Mouse (Mus musculus) embryonic facial prominence, embryonic 14.5 days (tissue): ENCODE measurements at regions not wholly inside any gene's neighbourhood (a gene's known extent, or its start where the extent isn't known, plus 50 kb on each side); places are given as distances from the start of the nearest gene placed in this dataset.

Source experiments
- ATAC-seq: fragments of 200-750 bp; cut with Nextera tagmentation; 2 replicates; pipeline ENCODE4 v1.8.0; 2017; ENCODE audit warnings: low read depth, moderate number of reproducible peaks, moderate TSS enrichment
- DNase-seq: peaks from one replicate; pipeline ENCODE4 v3.0.0-alpha.2; 2015; ENCODE audit warnings: low spot score
- H3K27ac ChIP-seq: fragments of 300-500 bp; sonication (generic); replicated peaks from 2 replicates; pipeline ENCODE4 v1.5.1; 2014; ENCODE audit warnings: low read depth, mild to moderate bottlenecking, low read length, moderate library complexity
- H3K27me3 ChIP-seq: fragments of 300-500 bp; sonication (generic); replicated peaks from 2 replicates; pipeline ENCODE4 v1.6.1; 2014; ENCODE audit warnings: low read length; ENCODE audit not compliant: control insufficient read depth, insufficient read depth
- H3K36me3 ChIP-seq: fragments of 300-500 bp; sonication (generic); 2 replicates; pipeline ENCODE4 v1.6.1; 2014; ENCODE audit warnings: low read length, mixed read lengths; ENCODE audit not compliant: control insufficient read depth, insufficient read depth
- H3K4me1 ChIP-seq: fragments of 300-500 bp; sonication (generic); 2 replicates; pipeline ENCODE4 v1.6.1; 2014; ENCODE audit warnings: antibody characterized with exemption, low read length; ENCODE audit not compliant: control insufficient read depth, insufficient read depth
- H3K4me2 ChIP-seq: fragments of 300-500 bp; sonication (generic); 2 replicates; pipeline ENCODE4 v1.6.1; 2014; ENCODE audit warnings: low read depth, mild to moderate bottlenecking, low read length, moderate library complexity, mixed read lengths
- H3K4me3 ChIP-seq: fragments of 300-500 bp; sonication (generic); 2 replicates; pipeline ENCODE4 v1.5.1; 2014; ENCODE audit warnings: low read depth, mild to moderate bottlenecking, low read length
- H3K9ac ChIP-seq: fragments of 300-500 bp; sonication (generic); 2 replicates; pipeline ENCODE4 v1.6.1; 2014; ENCODE audit warnings: low read depth, mild to moderate bottlenecking, low read length, moderate library complexity, mixed read lengths
- H3K9me3 ChIP-seq: fragments of 300-500 bp; sonication (generic); 2 replicates; pipeline ENCODE4 v1.6.1; 2016; ENCODE audit warnings: low read length; ENCODE audit not compliant: control insufficient read depth
- WGBS: fragments of 180-500 bp; shearing (Covaris S2); extraction: QIAGEN DNeasy Blood & Tissue Kit; methylation state at CpG from one replicate; pipeline ENCODE4 v1.1.7; 2014; 5-methylcytosine and 5-hydroxymethylcytosine counted together

DNA sequence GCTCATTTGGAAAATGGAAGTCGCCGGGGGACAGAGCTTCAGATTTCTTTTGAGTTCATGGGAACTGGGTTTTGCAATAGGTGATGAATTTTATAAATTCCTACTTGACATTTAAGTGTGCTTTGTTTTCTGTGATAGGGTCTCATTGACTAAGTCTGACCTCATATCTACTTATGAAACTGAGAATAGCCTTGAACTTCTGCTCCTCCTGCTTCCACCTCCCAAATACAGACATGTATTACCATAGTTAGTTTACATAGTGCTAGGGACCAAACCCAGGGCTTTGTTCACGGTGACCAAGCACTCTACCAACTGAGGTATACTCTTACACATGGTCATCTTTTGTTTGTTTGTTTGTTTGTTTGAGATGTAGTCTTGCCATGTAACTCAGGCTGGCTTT is 77.8 kb downstream of the Tmsb4x start:
- ATAC-seq (no peak), DNase-seq (no peak)
- H3K4me2 ChIP-seq = no peak overlapping the region
- H3K9me3 ChIP-seq = no peaks in the 10 kb centered on the region
- H3K4me3 ChIP-seq = no peak overlapping the region
- peaks cover 21% of the 10 kb centered on the region for H3K27me3 ChIP-seq
- 84% methylated on average over 3 of the region's 3 CpGs for WGBS
- H3K27ac ChIP-seq = no peak overlapping the region
- no peaks in the 10 kb centered on the region for H3K4me1 ChIP-seq
- no peak overlapping the region for H3K9ac ChIP-seq
- H3K36me3 ChIP-seq = no peaks in the 10 kb centered on the region

DNA sequence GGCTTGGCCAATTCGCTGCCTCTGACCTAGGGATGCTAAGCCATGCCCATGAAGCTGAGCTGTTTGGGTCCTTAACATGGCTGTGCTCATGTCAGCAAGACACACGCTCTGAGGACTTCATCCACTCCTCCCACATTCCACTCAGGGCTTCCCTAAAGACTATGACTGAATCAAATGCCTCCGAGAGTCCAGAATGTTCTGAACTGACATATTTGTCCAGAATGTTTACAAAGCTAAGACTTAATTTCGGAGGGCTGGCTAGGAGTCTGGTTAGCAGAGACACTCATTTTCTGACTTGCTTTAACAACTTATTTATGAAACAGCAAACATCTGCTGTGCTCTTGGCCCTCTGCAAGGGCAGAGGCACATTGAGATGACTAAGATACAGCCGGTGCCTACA is 78.5 kb downstream of the Tmsb4x start:
- H3K27me3 ChIP-seq = peaks cover 15% of the 10 kb centered on the region
- no peak overlapping the region for H3K27ac ChIP-seq

DNA sequence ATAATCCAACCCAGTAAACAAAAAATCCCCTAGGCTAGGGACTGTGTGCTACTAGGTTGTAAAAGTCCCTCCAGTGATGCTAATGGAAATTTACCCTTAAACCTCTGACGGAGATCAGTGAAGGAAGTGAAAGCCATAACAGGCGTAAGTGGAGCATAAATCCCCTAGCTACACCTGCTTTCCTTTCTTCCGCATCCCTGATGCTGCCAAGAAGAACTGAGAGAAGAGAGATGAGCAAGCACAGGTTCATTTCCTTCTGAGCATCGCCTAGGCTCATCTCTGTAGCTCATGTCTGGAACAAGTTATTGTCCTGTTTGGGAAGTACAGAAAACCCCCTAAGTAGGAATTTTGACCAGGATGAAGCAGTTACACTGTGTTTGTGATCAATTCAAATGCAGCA is 89.8 kb downstream of the Tmsb4x start:
- Histone ChIP-seq H3K4me1 (no peaks in the 10 kb centered on the region), H3K36me3 (no peaks in the 10 kb centered on the region), H3K4me3 (no peak overlapping the region), H3K27ac (no peak overlapping the region), H3K4me2 (no peak overlapping the region), H3K9me3 (no peaks in the 10 kb centered on the region), H3K27me3 (peaks cover 26% of the 10 kb centered on the region), H3K9ac (no peak overlapping the region)
- no peak for ATAC-seq
- DNase-seq = no peak
- WGBS = 75% methylated on average over 4 of the region's 4 CpGs

More for the DNA sequence above, 78.5 kb downstream of the Tmsb4x start:
- DNase-seq = no peak
- Histone ChIP-seq H3K4me3 (no peak overlapping the region), H3K9me3 (no peaks in the 10 kb centered on the region), H3K36me3 (no peaks in the 10 kb centered on the region), H3K4me2 (no peak overlapping the region), H3K4me1 (no peaks in the 10 kb centered on the region), H3K9ac (no peak overlapping the region)
- 64% methylated on average over 5 of the region's 5 CpGs for WGBS
- ATAC-seq = no peak

DNA sequence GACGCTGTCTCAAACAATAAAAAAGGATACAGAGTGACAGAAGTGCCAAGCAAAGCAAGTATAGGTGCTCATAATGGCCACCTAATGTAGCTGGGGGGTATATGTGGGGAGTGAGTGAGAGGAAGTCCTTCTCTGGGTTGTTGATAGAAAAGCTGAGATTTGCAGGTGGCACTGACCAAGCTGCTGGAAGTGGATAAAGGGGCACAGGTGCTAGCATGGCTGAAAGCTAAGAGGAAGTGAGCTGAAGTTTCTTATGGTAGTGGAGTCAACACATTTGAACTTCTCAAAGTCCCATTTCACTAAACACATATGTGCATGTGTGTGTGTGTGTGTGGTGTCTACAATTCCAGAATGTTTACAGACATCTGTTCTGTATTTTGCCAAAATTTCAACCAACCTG is 94.0 kb downstream of the Tmsb4x start:
- 79% methylated on average over 1 of the region's 1 CpGs for WGBS
- Histone ChIP-seq H3K9ac (no peak overlapping the region), H3K9me3 (no peaks in the 10 kb centered on the region), H3K27me3 (peaks cover 16% of the 10 kb centered on the region), H3K4me2 (no peak overlapping the region), H3K36me3 (no peaks in the 10 kb centered on the region), H3K4me3 (no peak overlapping the region), H3K27ac (no peak overlapping the region), H3K4me1 (no peaks in the 10 kb centered on the region)
- ATAC-seq = no peak
- no peak for DNase-seq

DNA sequence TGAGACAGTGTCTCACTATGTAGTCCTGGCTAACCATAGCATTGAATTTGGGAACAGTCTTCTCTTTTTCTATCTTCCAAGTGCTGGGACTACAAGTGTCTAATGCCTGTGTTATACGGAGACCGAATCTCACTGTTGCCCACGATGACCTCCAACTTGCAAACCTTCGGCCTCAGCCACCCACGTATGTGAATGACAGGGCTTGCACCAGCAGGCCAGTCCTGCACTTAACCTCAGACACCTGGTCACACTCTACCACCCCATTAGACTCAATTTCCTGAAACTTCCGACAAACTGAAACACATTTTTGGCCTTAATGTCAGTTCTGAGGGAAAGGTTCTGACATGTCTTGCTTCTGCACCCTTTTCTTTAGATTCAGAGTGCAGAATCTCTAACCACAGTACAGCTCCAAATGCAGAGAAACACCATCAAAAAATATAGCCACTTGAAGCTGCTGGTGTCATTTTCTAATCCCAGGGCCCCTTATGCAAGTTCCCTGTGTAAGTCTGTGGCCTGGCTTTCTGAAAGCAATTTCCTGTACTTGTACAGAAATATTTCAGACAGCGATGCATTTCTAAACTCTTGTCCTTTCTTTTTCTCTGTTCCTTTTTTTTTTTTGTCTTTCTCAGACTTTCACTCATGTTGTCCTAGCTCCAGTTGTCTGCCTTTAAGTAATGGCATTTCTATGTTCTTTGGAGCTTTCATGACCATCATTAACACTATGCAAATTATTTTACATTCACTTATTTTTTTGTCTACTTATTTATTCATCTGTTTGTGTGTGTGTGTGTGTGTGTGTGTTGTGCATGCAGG is 97.8 kb downstream of the Tmsb4x start:
- 63% methylated on average over 7 of the region's 7 CpGs for WGBS
- ATAC-seq = no peak

DNA sequence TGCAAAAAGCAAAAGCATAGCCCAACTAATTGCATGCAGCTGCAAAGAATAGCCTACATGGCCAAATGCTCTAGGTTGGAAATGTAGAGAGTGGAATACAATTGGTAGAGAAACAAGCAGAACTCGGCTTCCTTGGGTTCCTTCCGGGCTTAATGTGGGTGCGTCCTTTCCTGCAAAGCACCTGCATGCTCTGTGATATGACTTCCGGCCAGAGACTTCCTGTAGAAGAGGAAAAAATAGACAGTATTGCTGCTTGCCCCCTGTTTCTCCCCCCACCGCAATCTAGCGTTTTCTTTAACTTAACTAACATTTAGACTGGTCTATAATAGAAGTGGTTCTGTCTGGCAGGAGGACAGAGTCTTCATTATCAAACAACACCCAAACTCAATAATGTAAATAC is 100.8 kb downstream of the Tmsb4x start:
- H3K4me3 ChIP-seq = no peak overlapping the region
- H3K27ac ChIP-seq = no peak overlapping the region
- ATAC-seq (no peak), DNase-seq (no peak)
- H3K9ac ChIP-seq = no peak overlapping the region
- H3K9me3 ChIP-seq = no peaks in the 10 kb centered on the region
- peaks cover 11% of the 10 kb centered on the region; the same call in 1 of the 2 replicates for H3K27me3 ChIP-seq
- H3K4me1 ChIP-seq = 0 out of 2 replicates have a peak, but pooled peaks cover 4% of the 10 kb centered on the region
- no peak overlapping the region for H3K4me2 ChIP-seq
- H3K36me3 ChIP-seq = no peaks in the 10 kb centered on the region
- WGBS = 82% methylated on average over 6 of the region's 6 CpGs

More for the DNA sequence above, 97.8 kb downstream of the Tmsb4x start:
- Histone ChIP-seq H3K9me3 (no peaks in the 10 kb centered on the region), H3K4me1 (no peaks in the 10 kb centered on the region), H3K27me3 (peaks cover 8% of the 10 kb centered on the region), H3K4me3 (no peak overlapping the region), H3K9ac (no peak overlapping the region), H3K4me2 (no peak overlapping the region), H3K27ac (no peak overlapping the region), H3K36me3 (no peaks in the 10 kb centered on the region)
- no peak for DNase-seq

DNA sequence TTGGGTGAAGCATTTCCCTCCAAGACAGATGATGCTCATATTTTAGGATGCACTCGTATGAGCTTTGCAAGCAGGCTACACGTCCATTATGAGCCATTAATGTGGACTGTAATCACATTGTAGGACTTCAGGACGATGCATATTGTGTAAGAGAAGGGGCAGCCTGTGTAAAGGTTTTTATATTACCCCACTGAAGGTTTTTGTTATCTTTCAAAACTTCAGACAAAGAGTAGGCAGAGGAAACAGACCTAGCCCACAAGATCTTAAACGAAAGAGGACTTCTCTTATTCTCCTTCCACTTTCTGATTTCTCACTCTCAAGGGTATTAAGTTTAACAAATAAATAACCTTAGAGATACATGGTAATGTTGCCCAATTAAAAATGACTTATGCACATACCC is 101.6 kb downstream of the Tmsb4x start:
- ATAC-seq = no peak
- Histone ChIP-seq H3K27ac (no peak overlapping the region), H3K4me3 (no peak overlapping the region), H3K9me3 (no peaks in the 10 kb centered on the region), H3K4me2 (no peak overlapping the region), H3K9ac (no peak overlapping the region), H3K4me1 (0 out of 2 replicates have a peak, but pooled peaks cover 4% of the 10 kb centered on the region), H3K36me3 (no peaks in the 10 kb centered on the region), H3K27me3 (peaks cover 11% of the 10 kb centered on the region; the same call in 1 of the 2 replicates)
- WGBS = 87% methylated on average over 4 of the region's 4 CpGs
- DNase-seq = no peak

DNA sequence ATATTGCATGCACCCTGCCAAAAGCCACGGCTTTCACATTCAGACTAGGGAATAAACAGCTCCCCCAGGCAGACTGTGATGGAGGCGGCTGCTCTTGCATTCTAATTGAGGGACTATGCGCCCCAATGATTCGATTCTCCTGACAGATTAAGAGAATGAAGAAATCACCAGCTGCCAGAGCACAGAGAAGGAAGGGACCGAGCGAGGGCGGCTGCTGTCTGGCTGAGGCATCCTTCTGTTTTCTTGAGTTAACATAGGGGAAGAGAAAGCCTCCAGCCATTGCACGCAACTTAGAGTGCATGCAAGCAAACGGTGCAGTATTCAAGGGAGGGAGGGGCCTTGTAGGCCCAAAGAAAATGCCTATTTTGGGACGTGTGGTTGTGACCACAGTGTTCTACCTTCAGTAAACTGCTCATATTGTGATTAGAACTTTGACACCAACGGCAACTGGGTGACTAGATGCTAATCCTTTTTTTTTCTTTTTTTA is 103.1 kb downstream of the Tmsb4x start:
- DNase-seq (no peak), ATAC-seq (no peak)
- no peak overlapping the region for H3K4me2 ChIP-seq
- WGBS = 58% methylated on average over 11 of the region's 11 CpGs
- H3K4me3 ChIP-seq = no peak overlapping the region
- no peaks in the 10 kb centered on the region for H3K36me3 ChIP-seq
- no peaks in the 10 kb centered on the region for H3K9me3 ChIP-seq
- H3K27me3 ChIP-seq = peaks cover 11% of the 10 kb centered on the region; the same call in 1 of the 2 replicates
- H3K27ac ChIP-seq = no peak overlapping the region
- H3K9ac ChIP-seq = no peak overlapping the region
- H3K4me1 ChIP-seq = 0 out of 2 replicates have a peak, but pooled peaks cover 4% of the 10 kb centered on the region

DNA sequence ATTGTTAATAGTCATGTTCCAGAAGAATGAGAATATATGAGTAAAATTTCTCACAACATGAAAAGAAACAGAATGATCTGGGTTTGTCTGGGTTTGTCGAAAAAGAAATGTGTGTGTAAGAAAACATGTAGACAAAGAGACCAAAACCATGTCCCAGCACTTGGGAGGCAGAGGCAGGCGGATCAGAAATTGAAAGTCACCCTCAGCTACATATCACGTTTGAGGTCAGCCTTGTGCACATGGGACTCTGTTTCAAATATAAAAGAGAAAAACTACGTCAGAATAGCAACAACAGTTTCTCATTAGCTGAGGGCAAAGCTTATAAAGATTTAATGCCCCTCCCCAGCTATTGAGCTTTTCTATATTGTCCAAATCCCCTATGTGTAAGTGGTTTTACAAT is 103.8 kb downstream of the Tmsb4x start:
- no peak overlapping the region for H3K4me2 ChIP-seq
- no peak overlapping the region for H3K4me3 ChIP-seq
- H3K27ac ChIP-seq = no peak overlapping the region
- DNase-seq (no peak), ATAC-seq (no peak)
- 0 out of 2 replicates have a peak, but pooled peaks cover 4% of the 10 kb centered on the region for H3K4me1 ChIP-seq
- H3K9ac ChIP-seq = no peak overlapping the region
- no peaks in the 10 kb centered on the region for H3K9me3 ChIP-seq
- WGBS = 51% methylated on average over 4 of the region's 4 CpGs
- H3K36me3 ChIP-seq = no peaks in the 10 kb centered on the region
- peaks cover 11% of the 10 kb centered on the region; the same call in 1 of the 2 replicates for H3K27me3 ChIP-seq
